Mouse (Mus musculus) lung, postnatal 0 days (tissue): ENCODE results near the gene Btbd8.
A peak's percentile ranks its signal among the peaks of the same experiment; 100 is the strongest.

Source experiments
- CTCF ChIP-seq: IDR thresholded peaks from 2 replicates; pipeline ENCODE4 v1.5.1; 2016; ENCODE audit warnings: antibody characterized with exemption, mild to moderate bottlenecking
- EP300 ChIP-seq: IDR thresholded peaks from 2 replicates; pipeline ENCODE4 v1.6.1; 2016; ENCODE audit warnings: antibody characterized with exemption, mild to moderate bottlenecking, control low read depth

- TF ChIP-seq CTCF (peak; percentile 12; the same call in 1 of the 2 replicates), EP300 (no peak)
Measured at GRCm38 (mm10) chr5:107412285-107412684, 25.5 kb upstream of the Btbd8 start.
